Mouse (Mus musculus): Measurements from ENCODE around the gene Mreg. TPM values are rescaled to one million over a fixed set of nuclear protein-coding genes. Genes with fewer than 3 reads are reported as not detected.

Mreg gene
- polyA plus RNA-seq, 1 experiment from 2014 or later: 7.1 TPM

- peak; percentile 72 for ATAC-seq (replicated peaks; ENCODE audit: low FRiP score)
- WGBS: 48% methylated on average over 8 of the region's 8 CpGs
- Histone ChIP-seq H3K36me3 (ENCODE audit: control insufficient read depth, insufficient read depth, low read length) (no peaks in the 10 kb centered on the region), H3K9me3 (ENCODE audit: control insufficient read depth, low read length) (no peaks in the 10 kb centered on the region), H3K4me2 (peak overlapping the region; percentile 17; the same call in 1 of the 2 replicates), H3K27ac (ENCODE audit: low read depth, low read length) (no peak overlapping the region), H3K4me3 (ENCODE audit: low read depth, low read length) (no peak overlapping the region), H3K27me3 (replicated peaks; ENCODE audit: control insufficient read depth, insufficient read depth, low read length) (no peaks in the 10 kb centered on the region), H3K4me1 (replicated peaks; ENCODE audit: control insufficient read depth, insufficient read depth, low read length) (peaks cover 2% of the 10 kb centered on the region), H3K9ac (ENCODE audit: low read depth, low read length) (no peak overlapping the region)
- DNase-seq (ENCODE audit: low spot score): no peak
Observed at GRCm38 (mm10) chr1:72173402-72174051, 38.6 kb downstream of the Mreg start.

GRCm38 (mm10) chr1:72172788-72173187 is 39.3 kb downstream of the Mreg start:
- H3K4me1 ChIP-seq (replicated peaks; ENCODE audit: control insufficient read depth, insufficient read depth, low read length): peaks cover 2% of the 10 kb centered on the region
- H3K4me2 ChIP-seq: no peak overlapping the region
- no peak overlapping the region for H3K9ac ChIP-seq (ENCODE audit: low read depth, low read length)
- ATAC-seq (replicated peaks; ENCODE audit: low FRiP score): no peak
- H3K36me3 ChIP-seq (ENCODE audit: control insufficient read depth, insufficient read depth, low read length): no peaks in the 10 kb centered on the region
- no peaks in the 10 kb centered on the region for H3K9me3 ChIP-seq (ENCODE audit: control insufficient read depth, low read length)
- no peak overlapping the region for H3K27ac ChIP-seq (ENCODE audit: low read depth, low read length)
- no peak for DNase-seq (ENCODE audit: low spot score)
- H3K4me3 ChIP-seq (ENCODE audit: low read depth, low read length): no peak overlapping the region
- no peaks in the 10 kb centered on the region for H3K27me3 ChIP-seq (replicated peaks; ENCODE audit: control insufficient read depth, insufficient read depth, low read length)
- 70% methylated on average over 8 of the region's 8 CpGs for WGBS

- Histone ChIP-seq H3K9me3 (ENCODE audit: control insufficient read depth, low read length) (no peaks in the 10 kb centered on the region), H3K27me3 (replicated peaks; ENCODE audit: control insufficient read depth, insufficient read depth, low read length) (no peaks in the 10 kb centered on the region), H3K36me3 (ENCODE audit: control insufficient read depth, insufficient read depth, low read length) (no peaks in the 10 kb centered on the region), H3K9ac (ENCODE audit: low read depth, low read length) (no peak overlapping the region), H3K4me1 (replicated peaks; ENCODE audit: control insufficient read depth, insufficient read depth, low read length) (peaks cover 2% of the 10 kb centered on the region), H3K4me3 (ENCODE audit: low read depth, low read length) (no peak overlapping the region), H3K4me2 (no peak overlapping the region), H3K27ac (ENCODE audit: low read depth, low read length) (no peak overlapping the region)
- 71% methylated on average over 13 of the region's 13 CpGs for WGBS
- DNase-seq (ENCODE audit: low spot score) (no peak), ATAC-seq (replicated peaks; ENCODE audit: low FRiP score) (no peak)
Observed at GRCm38 (mm10) chr1:72171001-72171860, 40.9 kb downstream of the Mreg start.

GRCm38 (mm10) chr1:72167024-72167423 is 45.1 kb downstream of the Mreg start:
- H3K9ac ChIP-seq (ENCODE audit: low read depth, low read length): no peak overlapping the region
- H3K36me3 ChIP-seq (ENCODE audit: control insufficient read depth, insufficient read depth, low read length): no peaks in the 10 kb centered on the region
- WGBS: 91% methylated on average over 10 of the region's 10 CpGs
- H3K27ac ChIP-seq (ENCODE audit: low read depth, low read length): no peak overlapping the region
- no peaks in the 10 kb centered on the region; the same call in 1 of the 2 replicates for H3K4me1 ChIP-seq (replicated peaks; ENCODE audit: control insufficient read depth, insufficient read depth, low read length)
- no peaks in the 10 kb centered on the region for H3K27me3 ChIP-seq (replicated peaks; ENCODE audit: control insufficient read depth, insufficient read depth, low read length)
- H3K4me3 ChIP-seq (ENCODE audit: low read depth, low read length): no peak overlapping the region
- no peak for ATAC-seq (replicated peaks; ENCODE audit: low FRiP score)
- DNase-seq (ENCODE audit: low spot score): no peak
- no peak overlapping the region for H3K4me2 ChIP-seq
- H3K9me3 ChIP-seq (ENCODE audit: control insufficient read depth, low read length): no peaks in the 10 kb centered on the region

- no peak overlapping the region for H3K27ac ChIP-seq (ENCODE audit: low read depth, low read length)
- H3K9me3 ChIP-seq (ENCODE audit: control insufficient read depth, low read length): no peaks in the 10 kb centered on the region
- 85% methylated on average over 5 of the region's 5 CpGs for WGBS
- H3K4me1 ChIP-seq (replicated peaks; ENCODE audit: control insufficient read depth, insufficient read depth, low read length): no peaks in the 10 kb centered on the region; the same call in 1 of the 2 replicates
- H3K36me3 ChIP-seq (ENCODE audit: control insufficient read depth, insufficient read depth, low read length): no peaks in the 10 kb centered on the region
- no peak for DNase-seq (ENCODE audit: low spot score)
- H3K27me3 ChIP-seq (replicated peaks; ENCODE audit: control insufficient read depth, insufficient read depth, low read length): no peaks in the 10 kb centered on the region
- no peak overlapping the region for H3K4me2 ChIP-seq
- no peak for ATAC-seq (replicated peaks; ENCODE audit: low FRiP score)
- no peak overlapping the region for H3K9ac ChIP-seq (ENCODE audit: low read depth, low read length)
- no peak overlapping the region for H3K4me3 ChIP-seq (ENCODE audit: low read depth, low read length)
Observed at GRCm38 (mm10) chr1:72166468-72166814, 45.7 kb downstream of the Mreg start.

GRCm38 (mm10) chr1:72165723-72166467 is 46.2 kb downstream of the Mreg start:
- H3K4me3 ChIP-seq (ENCODE audit: low read depth, low read length): no peak overlapping the region
- no peaks in the 10 kb centered on the region for H3K9me3 ChIP-seq (ENCODE audit: control insufficient read depth, low read length)
- WGBS: 87% methylated on average over 20 of the region's 20 CpGs
- no peak for DNase-seq (ENCODE audit: low spot score)
- H3K4me2 ChIP-seq: no peak overlapping the region
- ATAC-seq (replicated peaks; ENCODE audit: low FRiP score): no peak
- no peaks in the 10 kb centered on the region for H3K27me3 ChIP-seq (replicated peaks; ENCODE audit: control insufficient read depth, insufficient read depth, low read length)
- no peak overlapping the region for H3K27ac ChIP-seq (ENCODE audit: low read depth, low read length)
- H3K4me1 ChIP-seq (replicated peaks; ENCODE audit: control insufficient read depth, insufficient read depth, low read length): no peaks in the 10 kb centered on the region
- H3K9ac ChIP-seq (ENCODE audit: low read depth, low read length): no peak overlapping the region
- no peaks in the 10 kb centered on the region for H3K36me3 ChIP-seq (ENCODE audit: control insufficient read depth, insufficient read depth, low read length)

GRCm38 (mm10) chr1:72160321-72160720 is 51.8 kb downstream of the Mreg start:
- 84% methylated on average over 7 of the region's 7 CpGs for WGBS
- no peaks in the 10 kb centered on the region for H3K36me3 ChIP-seq (ENCODE audit: control insufficient read depth, insufficient read depth, low read length)
- DNase-seq (ENCODE audit: low spot score): no peak
- H3K4me3 ChIP-seq (ENCODE audit: low read depth, low read length): no peak overlapping the region
- no peaks in the 10 kb centered on the region for H3K4me1 ChIP-seq (replicated peaks; ENCODE audit: control insufficient read depth, insufficient read depth, low read length)
- ATAC-seq (replicated peaks; ENCODE audit: low FRiP score): no peak
- no peak overlapping the region for H3K4me2 ChIP-seq
- H3K27ac ChIP-seq (ENCODE audit: low read depth, low read length): no peak overlapping the region
- H3K9ac ChIP-seq (ENCODE audit: low read depth, low read length): no peak overlapping the region
- H3K27me3 ChIP-seq (replicated peaks; ENCODE audit: control insufficient read depth, insufficient read depth, low read length): no peaks in the 10 kb centered on the region
- H3K9me3 ChIP-seq (ENCODE audit: control insufficient read depth, low read length): no peaks in the 10 kb centered on the region

GRCm38 (mm10) chr1:72145041-72145440 is 67.1 kb downstream of the Mreg start:
- no peak for DNase-seq (ENCODE audit: low spot score)
- Histone ChIP-seq H3K27me3 (replicated peaks; ENCODE audit: control insufficient read depth, insufficient read depth, low read length) (no peaks in the 10 kb centered on the region), H3K9me3 (ENCODE audit: control insufficient read depth, low read length) (no peaks in the 10 kb centered on the region)

More at GRCm38 (mm10) chr1:72145041-72145440, 67.1 kb downstream of the Mreg start:
- Histone ChIP-seq H3K4me2 (no peak overlapping the region), H3K4me3 (ENCODE audit: low read depth, low read length) (no peak overlapping the region), H3K36me3 (ENCODE audit: control insufficient read depth, insufficient read depth, low read length) (no peaks in the 10 kb centered on the region), H3K4me1 (replicated peaks; ENCODE audit: control insufficient read depth, insufficient read depth, low read length) (no peaks in the 10 kb centered on the region), H3K27ac (ENCODE audit: low read depth, low read length) (no peak overlapping the region), H3K9ac (ENCODE audit: low read depth, low read length) (no peak overlapping the region)
- ATAC-seq (replicated peaks; ENCODE audit: low FRiP score): no peak
